Mouse (Mus musculus) retina, adult 2 months (tissue): ENCODE data around the gene Dlgap4.
"Not testable (repeated sequence)": the region's sequence is repeated elsewhere in the genome, so short reads cannot be mapped to it uniquely, and the experiment has no call there.

Experiments used
- DNase-seq: peaks from one replicate; pipeline ENCODE4 v3.0.0-alpha.2; 2012; ENCODE audit warnings: low read depth, low spot score

Gene Dlgap4

DNA sequence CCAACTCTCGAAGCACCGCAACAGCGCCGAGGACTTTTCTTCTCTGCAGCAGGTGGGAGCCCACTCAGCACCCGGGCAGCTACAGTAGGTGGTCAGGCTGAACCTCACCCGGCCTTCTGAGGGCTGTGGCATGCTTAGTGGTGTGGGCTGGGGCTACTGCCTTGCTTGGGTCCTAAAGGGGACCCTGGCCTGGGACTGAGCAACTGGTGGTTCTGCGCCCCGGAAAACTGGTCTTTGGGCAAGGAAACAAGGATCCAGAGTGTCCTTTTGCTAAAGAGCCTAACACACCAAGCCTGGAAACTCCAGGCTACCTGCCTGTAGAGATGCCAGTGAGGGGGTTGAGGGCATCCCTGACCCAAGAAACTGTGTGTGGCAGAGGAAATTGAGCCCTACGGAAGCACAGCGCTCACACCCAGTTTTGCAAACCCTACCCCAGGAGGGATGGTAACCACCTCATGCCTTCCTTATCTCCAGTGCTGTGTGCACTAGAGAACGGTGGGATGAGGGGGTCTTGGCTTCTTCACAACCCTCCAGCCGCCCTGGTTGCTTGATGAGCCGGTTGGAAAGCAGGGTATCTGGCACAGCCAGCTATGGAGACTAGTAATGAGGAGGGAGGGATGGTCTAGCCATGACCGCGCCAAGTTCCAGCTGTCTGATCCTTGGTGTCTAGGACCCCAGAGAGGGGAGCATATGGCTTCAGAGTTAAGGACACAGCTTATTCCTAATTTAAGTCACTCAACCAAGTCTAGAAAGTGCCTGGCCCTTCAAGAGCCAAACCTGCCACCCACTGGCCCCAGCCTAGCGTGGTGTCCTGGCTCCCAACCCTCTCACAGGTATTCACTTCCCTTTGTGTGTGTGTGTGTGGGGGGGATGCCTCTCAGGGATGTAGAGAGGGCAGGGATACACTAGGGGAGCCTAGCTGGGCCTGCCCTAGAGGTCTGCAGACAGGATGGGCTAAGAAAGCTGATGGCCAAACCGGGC is 162.2 kb downstream of the Dlgap4 start:
- no peak for DNase-seq

DNA sequence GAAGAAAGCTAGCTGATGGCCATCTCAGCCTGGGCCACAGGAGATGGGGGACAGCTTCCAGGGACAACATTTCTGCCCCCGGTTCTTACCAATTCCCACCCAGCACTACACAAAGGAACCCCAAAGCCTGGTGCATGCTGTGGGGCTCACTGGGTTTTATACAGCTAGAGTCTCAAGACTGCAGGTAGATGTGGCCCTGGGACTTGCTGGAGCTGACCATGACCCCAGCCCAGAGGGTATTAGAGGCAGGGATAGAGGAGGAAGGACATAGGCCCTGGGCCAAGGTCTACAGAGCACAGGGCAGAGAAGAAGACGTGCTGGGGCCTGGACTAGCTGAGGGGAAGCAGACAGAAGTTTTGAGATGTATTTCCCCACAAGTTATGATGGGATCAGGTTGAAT is 163.4 kb downstream of the Dlgap4 start:
- DNase-seq: no peak

DNA sequence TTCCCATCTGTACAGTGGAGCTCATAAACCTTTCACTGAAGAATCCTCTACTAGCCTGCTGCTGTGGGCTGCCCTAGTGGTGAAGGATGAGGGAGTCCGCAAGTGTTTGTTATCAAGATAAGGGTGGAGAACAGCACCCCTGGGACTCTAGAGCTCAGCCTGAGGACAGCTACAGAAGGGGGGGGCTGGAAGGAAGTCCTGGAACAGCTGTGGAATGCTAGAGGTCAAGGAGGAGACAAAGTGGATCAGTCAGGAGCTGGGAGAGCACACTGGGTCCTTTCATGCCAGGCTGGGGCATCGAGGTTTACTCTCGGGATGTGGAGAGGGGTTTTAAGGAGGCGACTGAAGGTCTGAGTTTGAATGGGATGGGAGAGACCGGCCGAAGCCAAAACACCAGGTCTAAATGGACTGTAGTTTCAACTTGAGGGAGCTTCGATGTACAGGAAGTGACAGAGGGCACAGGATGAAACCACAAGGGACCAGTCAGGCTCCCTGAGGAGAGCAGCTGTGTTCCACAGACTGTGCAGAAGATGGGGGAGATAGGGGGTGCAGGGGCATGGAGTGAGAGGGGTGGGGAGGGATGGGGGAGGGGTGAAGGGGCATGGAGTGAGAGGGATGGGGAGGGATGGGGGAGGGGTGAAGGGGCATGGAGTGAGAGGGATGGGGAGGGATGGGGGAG is 164.0 kb downstream of the Dlgap4 start:
- DNase-seq: no peak

DNA sequence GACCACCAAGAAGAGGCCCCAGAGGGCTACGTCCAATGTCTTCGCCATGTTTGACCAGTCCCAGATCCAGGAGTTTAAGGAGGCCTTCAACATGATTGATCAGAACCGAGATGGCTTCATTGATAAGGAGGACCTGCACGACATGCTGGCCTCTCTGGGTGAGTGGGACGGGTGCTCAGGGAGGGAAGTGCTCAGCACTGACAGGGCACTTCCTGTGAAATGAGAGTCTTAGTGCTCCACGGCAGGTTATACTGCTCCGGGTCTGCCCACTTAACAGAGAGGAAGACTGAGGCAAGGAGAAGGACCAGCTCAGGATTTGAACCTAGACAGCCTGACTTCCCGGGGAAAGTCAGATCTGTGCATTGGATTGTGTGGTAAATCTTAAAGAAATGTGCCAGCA is 165.1 kb downstream of the Dlgap4 start:
- DNase-seq: no peak

DNA sequence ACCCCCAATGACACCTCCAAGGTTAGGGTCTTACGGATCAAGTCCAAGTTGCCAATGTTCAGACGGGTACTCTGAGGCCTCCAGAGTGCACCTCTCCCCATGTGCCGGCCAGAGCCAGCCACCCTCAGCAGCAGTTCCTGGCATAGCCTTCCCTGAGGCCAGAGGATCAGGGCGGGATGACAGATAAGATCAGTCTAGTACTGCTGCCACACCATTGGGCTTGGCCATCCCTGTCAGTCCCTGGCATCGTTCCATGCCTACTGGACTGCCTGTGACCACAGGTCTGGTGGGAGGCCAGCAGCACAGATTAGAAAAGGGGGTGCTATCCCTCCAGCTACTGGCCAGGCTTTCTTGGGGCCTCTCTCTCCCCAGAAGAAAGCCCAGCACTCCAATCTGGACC is 165.5 kb downstream of the Dlgap4 start:
- DNase-seq: no peak

DNA sequence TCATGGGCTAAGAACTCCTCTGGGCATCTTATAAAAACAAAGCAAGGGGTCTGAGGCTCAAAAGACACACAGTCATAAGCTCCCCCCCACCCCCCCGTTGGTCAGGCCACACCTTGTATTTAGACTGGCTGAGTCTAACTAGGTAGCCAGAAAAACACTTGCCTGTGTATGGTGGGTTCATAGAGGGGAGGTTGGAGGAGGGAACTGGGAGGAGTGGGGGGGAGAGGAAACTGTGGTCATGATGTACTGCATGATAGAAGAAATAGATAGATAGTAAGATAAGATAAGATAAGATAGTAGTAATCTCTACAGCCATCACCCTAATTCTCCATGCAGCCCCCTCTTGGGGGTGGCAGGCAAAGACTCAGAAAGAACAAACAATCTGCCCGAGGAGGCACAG is 166.0 kb downstream of the Dlgap4 start:
- no peak for DNase-seq

DNA sequence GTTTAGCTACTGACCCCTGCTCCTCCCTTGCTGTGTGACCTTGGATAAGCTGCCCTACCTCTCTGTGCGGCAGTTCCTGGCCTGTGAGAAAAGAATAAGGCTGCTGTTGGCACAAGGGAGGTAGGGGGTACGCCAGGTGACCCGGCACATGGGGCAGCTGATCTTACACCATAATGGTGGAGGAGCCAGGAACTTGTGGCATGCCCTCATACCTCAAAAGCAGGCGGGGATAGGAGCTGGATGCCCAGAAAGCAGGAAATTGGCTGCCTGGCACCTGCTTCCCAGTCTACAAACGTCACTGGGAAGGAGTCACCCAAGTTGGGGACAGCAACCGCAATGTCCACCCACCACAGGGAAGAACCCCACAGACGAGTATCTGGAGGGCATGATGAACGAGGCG is 166.6 kb downstream of the Dlgap4 start:
- DNase-seq: no peak

DNA sequence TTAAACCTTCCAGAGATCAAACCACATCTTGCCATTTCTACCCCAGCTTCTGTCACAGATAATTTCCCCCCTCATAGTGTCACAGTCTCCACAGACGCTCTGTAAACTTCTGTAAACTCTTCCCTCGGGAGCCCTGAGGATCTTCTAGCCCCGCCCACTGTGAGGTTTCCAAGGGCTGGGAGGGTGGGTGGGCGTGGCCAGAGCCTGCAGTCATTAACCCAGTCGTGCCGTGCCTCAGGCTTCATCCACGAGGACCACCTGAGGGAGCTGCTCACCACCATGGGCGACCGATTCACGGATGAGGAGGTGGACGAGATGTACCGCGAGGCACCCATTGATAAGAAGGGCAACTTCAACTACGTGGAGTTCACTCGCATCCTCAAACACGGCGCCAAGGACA is 167.2 kb downstream of the Dlgap4 start:
- no peak for DNase-seq

DNA sequence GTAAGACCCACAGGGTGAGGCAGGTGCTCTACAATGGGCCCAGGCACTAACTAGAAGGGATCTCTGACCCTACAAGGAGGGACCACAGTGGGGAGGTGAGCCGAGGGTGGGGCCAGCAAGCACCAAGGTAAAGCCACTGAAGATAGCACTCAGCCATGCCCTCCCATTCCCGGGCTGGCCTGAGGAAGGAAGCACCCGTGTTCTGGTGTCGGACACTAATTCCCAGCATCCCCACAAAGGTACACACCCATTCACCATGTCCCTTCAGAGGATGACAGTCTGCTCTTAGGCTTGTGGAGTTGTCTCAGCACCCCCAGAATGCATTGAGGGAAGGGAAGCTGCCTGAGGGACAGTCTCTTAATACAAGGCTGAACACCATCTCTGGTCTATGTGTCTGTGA is 167.8 kb downstream of the Dlgap4 start:
- no peak for DNase-seq

DNA sequence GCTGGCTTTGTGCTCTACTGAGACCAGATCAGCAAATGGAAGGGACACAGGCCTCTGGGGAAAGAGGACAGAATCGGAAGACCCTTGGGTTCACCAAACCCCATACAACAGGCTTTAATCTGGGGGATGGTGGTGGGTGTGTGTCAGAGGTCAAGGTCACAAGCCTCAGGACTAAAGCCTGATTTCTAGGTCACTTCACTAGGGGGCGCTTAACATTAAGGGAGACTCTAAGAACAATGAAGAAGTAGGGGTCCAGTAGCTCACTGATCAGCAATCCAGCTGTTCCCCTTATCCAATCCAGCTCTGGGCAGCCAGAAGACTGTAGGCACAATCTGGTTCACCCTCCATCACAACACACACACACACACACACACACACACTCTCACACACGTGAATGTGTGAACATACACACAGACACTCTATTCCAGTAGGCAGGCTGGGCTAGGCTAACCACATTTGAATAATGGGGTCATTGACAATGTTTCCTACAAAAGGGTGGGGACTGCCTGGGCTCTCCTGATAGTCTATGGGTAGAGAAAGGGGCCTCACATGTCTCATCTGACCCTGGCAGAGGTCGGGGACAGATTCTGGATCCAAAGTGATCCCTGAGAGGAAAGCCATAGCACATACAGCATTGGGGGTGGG is 168.5 kb downstream of the Dlgap4 start:
- no peak for DNase-seq

DNA sequence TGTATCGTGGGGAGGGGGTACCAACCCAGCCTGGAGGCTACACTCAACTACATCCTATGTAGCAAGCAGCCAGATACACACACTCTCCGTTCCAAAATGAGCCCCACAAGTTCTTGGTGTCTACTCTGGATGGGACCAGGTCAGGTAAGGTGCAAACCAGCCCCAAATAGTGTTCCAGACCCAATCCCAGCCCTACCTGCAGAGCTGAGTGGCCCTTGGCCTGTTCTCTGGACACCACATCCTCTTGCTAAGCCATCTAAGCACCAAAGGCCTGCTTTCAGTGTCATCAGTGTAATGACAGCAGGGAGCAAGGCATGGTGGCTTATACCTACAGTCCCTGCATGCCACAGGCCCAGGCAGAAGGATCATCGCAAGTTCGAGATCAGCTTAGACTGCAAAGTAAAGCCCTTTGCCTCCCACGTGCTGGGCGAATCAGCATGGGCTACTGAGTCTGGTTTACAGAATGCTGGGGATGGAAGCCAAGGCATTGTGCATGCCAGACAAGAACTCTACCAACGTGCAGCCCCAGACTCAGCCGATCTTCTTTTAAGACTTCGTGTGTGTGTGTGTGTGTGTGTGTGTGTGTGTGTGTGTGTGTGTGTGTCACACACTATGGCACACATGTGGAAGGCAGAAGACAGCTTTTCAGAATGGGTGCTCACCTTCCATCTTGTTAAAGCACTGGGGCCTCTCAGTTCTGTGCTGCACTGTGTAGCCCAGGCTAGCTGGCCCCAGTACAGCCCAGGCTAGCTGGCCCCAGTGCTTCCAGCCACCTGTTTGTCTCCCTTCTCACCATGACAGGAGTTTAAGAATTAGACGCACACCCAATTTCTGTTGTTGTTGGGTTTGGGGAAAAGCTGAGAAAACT is 169.2 kb downstream of the Dlgap4 start:
- DNase-seq: no peak

DNA sequence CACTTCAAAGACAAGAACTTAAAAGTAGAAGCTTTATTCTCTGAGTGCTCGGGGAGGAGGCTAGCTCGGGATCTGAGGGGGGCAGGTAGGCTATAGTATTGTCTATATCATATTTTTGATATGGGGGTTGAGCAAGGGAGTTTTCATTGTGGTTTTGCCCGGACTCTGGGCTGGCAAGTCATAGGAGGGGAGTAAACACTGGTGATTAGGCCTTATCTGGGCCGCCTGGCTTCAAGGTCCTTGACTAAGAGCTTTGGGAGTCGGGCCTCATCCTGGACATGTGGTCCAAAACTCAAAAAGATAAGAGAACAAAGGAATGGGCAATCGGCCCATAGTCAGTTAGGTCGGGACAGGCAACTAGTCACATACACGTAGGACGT is 169.8 kb downstream of the Dlgap4 start:
- no peak for DNase-seq

DNA sequence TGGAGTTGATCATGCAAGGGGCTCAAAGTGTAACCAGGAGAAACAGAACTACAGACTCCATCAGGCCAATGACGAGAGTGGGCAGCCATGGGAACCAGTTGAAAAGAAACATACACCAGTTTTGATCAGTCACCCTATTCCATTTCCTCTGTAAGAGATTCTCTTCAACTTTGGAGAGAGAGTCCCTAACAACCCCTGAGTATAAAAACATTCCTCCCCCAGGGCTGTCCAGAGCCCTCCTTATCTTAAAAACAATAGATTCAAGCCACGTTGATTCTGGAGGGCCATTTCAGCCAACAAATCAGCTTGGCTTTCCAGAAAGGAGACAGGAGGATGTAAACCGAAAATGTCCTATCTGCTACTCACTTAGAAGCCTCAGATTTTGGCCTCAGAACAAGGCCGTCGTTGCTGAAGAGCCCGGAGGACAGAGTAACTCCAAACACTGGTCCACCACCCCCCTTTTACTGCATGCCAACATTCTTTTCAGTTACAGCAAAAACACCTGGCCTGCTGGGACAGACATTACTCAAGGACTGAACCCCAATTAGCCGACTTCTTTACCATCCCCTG is 170.6 kb downstream of the Dlgap4 start:
- DNase-seq: no peak

DNA sequence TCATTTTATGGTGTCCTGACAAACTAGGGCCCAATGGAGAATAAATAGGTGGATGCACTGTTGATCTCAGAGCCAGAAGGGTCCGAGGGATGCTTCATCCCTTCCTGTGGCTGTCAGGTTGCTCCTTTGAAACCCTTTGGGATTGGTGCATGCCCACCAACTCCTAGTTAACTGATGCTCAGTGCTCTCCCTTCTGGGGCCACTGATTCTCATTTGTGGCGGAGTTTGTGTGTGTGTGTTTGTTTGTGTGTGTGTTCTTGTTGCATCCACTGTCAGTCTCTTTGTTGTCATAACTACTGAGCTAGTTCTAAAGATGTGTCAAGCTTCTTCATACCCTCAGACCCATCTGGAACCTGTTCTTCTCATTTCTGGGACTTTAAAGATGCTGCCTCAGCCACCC is 171.4 kb downstream of the Dlgap4 start:
- DNase-seq: no peak

DNA sequence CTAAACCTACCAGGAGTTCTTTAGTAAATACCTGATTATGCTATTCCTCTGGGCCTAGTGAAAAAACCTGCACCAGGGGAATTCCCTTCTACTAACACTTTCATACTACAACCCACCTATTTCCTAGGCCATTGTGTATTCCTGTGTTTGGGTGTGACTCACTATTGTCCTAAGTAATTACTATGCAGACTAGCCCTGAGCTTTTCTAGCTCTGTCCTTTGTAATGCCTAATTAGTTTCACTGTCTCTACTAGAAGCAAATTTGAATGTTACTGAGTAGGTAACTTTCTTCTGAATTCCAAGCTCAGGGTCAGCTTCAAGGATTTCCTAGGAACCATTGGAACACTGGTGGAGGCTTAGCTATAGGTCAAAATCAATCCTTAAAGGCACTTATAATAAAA is 172.9 kb downstream of the Dlgap4 start:
- not testable (repeated sequence) for DNase-seq

DNA sequence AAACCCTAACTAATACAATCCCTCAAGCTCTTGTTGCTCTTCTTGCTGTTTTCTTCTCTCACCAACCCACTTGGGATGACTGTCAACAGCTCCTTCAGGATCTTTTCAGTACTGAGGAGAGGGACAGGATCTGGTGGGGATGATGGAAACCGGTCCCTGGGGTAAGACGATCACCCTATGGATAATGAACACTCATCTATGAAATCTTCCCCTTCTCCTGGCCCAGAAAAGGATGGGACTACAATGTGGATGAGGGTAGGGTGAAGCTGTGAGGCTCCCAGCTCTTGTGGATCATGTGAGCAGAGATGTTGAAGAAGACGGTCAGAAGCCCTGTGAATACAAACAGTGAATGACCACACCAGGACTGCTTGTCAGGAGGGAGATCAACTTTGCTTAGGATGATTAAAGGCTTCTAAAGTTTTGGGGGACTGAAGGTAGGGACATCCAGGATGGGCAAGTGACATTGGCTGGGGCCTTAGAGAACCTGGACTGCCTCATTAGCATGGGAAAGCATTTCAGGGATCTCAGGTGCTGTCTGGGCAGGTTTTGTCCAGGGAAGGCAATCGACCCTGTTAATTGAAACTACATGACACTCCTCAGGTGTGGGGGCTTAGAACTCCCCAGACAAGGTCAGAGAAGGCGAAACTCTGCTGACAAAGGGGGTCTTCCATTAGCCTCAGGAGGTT is 173.7 kb downstream of the Dlgap4 start:
- DNase-seq: no peak

DNA sequence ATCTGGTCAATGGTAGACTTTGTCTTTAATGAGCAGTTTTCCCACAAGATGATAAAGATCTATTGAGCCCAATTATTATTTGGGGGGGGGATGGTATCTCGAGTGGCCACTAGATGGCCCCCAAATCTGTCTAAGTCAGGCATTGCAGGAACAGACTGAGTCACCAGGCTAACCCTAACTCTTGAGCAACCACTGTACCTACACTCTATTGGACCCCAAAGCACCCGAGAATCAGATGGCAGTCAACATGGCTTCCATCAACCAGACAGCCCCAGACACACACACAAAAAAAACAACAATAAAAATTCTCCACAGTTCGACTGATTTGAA is 174.2 kb downstream of the Dlgap4 start:
- DNase-seq: no peak

DNA sequence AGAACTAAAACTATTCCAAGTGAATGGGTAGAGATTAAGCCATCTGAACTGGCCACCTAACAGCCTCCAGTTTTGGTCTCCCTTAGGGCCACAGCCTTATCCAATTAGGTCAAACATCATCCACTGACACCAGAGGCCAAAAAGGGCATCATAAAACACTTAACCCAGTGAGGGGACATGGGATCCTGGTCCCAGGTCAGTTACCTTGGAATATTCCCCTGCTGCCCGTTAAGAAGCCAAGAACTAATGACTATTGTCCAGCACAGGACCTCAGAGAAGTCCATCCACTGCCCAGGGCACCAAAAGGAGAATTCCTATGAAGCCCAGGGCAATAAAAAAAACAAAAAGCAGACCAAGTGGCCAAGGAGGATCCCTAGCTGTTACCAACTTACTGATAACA is 175.3 kb downstream of the Dlgap4 start:
- DNase-seq: no peak

DNA sequence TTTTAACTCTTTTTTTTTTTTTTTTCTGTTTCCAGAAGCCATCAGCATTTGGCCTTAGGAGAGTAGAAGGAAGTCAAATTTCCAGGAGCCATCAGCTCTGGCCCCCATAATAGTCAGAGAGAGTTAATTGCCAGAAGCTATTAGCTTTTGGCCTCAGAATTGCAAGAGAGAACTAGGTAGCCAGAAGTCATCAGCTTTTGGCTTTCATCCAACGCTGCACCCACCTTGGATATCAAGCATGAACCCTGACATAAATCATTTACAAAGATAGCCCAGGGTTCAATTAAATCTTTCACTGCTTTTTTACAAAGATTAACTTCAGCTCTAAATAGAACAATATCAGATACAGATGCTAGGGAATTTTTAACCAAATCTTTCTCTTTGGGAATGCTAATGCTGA is 185.0 kb downstream of the Dlgap4 start:
- no peak for DNase-seq

DNA sequence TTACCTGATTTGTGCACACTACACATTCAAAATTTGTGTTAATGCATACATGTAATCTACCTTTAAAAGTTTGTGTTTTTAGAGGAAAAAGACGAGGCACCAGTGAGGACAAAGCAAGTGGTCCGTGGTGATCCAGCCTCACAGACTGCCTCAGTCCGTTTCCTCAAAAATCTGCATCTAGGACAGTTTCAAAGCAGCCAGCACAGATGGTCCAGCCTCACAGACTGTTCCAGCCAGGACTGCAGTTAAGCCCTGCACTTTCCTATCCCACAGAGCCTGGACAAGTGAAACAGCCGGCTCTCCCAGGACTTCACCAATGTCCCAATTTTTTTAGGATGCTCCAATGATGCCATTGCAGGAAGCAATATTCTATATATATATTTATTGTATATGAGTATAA is 187.5 kb downstream of the Dlgap4 start:
- no peak for DNase-seq

DNA sequence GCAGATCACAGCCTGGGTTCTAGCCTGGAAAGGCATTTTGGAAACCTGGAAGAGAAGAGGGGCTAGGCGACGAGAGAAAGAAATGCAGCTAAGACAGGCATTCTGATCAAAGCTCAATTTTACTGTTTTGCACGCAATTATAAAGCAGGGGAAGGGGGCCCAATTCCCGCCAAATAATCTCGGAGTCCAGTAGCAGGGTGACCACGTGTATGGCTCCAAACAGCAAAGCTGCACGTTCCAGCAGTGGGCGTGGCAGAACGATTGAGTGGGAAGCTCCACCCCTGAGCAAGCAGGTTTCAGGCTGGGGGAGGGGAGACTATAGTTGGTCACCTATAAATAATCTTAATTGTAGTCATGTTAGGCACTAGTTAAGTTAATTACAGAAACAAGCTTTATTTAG is 188.6 kb downstream of the Dlgap4 start:
- DNase-seq: not testable (repeated sequence)
